Mouse (Mus musculus) layer of hippocampus, adult 18-20 months (tissue): ENCODE measurements at regions not wholly inside any gene's neighbourhood (a gene's known extent, or its start where the extent isn't known, plus 50 kb on each side); places are given as distances from the start of the nearest gene placed in this dataset.

Source experiments
- DNase-seq, 2 experiments: peaks; one replicate each; pipeline ENCODE4 v3.0.0; 2022; ENCODE audit warnings: low spot score in 2 of 2

- DNase-seq, result no peak
These were observed 62.2 kb downstream of the Ttc32 start for GRCm38 (mm10) chr12:9091951-9092350.

- DNase-seq, result no peak
These were observed 65.3 kb downstream of the Ttc32 start for GRCm38 (mm10) chr12:9095061-9095460.

- DNase-seq, result no peak
These were observed 76.6 kb downstream of the Ttc32 start for GRCm38 (mm10) chr12:9106416-9106815.

- no peak for DNase-seq
These were observed 80.0 kb downstream of the Ttc32 start for GRCm38 (mm10) chr12:9109806-9110205.

GRCm38 (mm10) chr12:9112161-9112674 is 82.4 kb downstream of the Ttc32 start:
- no peak for DNase-seq

- DNase-seq, result no peak
These were observed 83.9 kb downstream of the Ttc32 start for GRCm38 (mm10) chr12:9113652-9114051.

- no peak for DNase-seq
These were observed 84.3 kb downstream of the Ttc32 start for GRCm38 (mm10) chr12:9114061-9114460.

- no peak for DNase-seq
These were observed 88.8 kb downstream of the Ttc32 start for GRCm38 (mm10) chr12:9118576-9118975.

GRCm38 (mm10) chr12:9127931-9128550 is 98.2 kb downstream of the Ttc32 start:
- DNase-seq, result no peak

GRCm38 (mm10) chr12:9128581-9129275 is 98.9 kb downstream of the Ttc32 start:
- no peak for DNase-seq

- no peak for DNase-seq
These were observed 102.8 kb downstream of the Ttc32 start for GRCm38 (mm10) chr12:9132621-9133020.

GRCm38 (mm10) chr12:9133890-9134870 is 104.4 kb downstream of the Ttc32 start:
- DNase-seq, result no peak

GRCm38 (mm10) chr12:9151001-9151400 is 121.2 kb downstream of the Ttc32 start:
- no peak for DNase-seq

- DNase-seq, result no peak
These were observed 121.6 kb downstream of the Ttc32 start for GRCm38 (mm10) chr12:9151426-9151825.

GRCm38 (mm10) chr12:9154491-9154890 is 124.7 kb downstream of the Ttc32 start:
- DNase-seq, result no peak

- DNase-seq, result no peak
These were observed 127.0 kb downstream of the Ttc32 start for GRCm38 (mm10) chr12:9156794-9157193.

- DNase-seq, result no peak
These were observed 129.0 kb downstream of the Ttc32 start for GRCm38 (mm10) chr12:9158751-9159150.

GRCm38 (mm10) chr12:9165367-9165940 is 135.7 kb downstream of the Ttc32 start:
- no peak for DNase-seq

GRCm38 (mm10) chr12:9166218-9166908 is 136.6 kb downstream of the Ttc32 start:
- DNase-seq, result peak in 1 of 2 experiments; percentile 49

GRCm38 (mm10) chr12:9169008-9169407 is 139.2 kb downstream of the Ttc32 start:
- DNase-seq, result no peak

GRCm38 (mm10) chr12:9173680-9174079 is 143.9 kb downstream of the Ttc32 start:
- DNase-seq, result no peak
